Mouse (Mus musculus) fat pad, adult 2 months (tissue): Measurements from ENCODE around the gene Il17rd.

Experiments
- DNase-seq: peaks from one replicate; pipeline ENCODE4 v3.0.0-alpha.2; 2011; ENCODE audit warnings: low read depth, low spot score; ENCODE audit errors: extremely low read depth

The Il17rd gene

GRCm38 (mm10) chr14:27038783-27039182, at the start of gene Il17rd:
Gene Il17rd, plus strand, starts transcription at chr14:27038941.
- peak; percentile 26 for DNase-seq

GRCm38 (mm10) chr14:26991622-26992021, 47.1 kb upstream of the Il17rd start:
- DNase-seq = no peak

- DNase-seq = no peak
These were observed 45.3 kb upstream of the Il17rd start for GRCm38 (mm10) chr14:26993427-26993826.

- no peak for DNase-seq
These were observed 44.5 kb upstream of the Il17rd start, which contains the start of gene Hesx1 for GRCm38 (mm10) chr14:26994211-26994741. Gene Hesx1, plus strand, starts transcription at chr14:26994416.

- no peak for DNase-seq
These were observed 42.5 kb upstream of the Il17rd start for GRCm38 (mm10) chr14:26996257-26996656.

GRCm38 (mm10) chr14:27000386-27000785, 38.4 kb upstream of the Il17rd start:
- no peak for DNase-seq

- DNase-seq = no peak
These were observed 33.8 kb upstream of the Il17rd start for GRCm38 (mm10) chr14:27004906-27005305.

- DNase-seq = no peak
These were observed 32.8 kb upstream of the Il17rd start for GRCm38 (mm10) chr14:27005937-27006336.

- no peak for DNase-seq
These were observed 27.2 kb upstream of the Il17rd start for GRCm38 (mm10) chr14:27011561-27011960.

- DNase-seq = no peak
These were observed 25.1 kb upstream of the Il17rd start for GRCm38 (mm10) chr14:27013658-27014057.

GRCm38 (mm10) chr14:27017936-27018335, 20.8 kb upstream of the Il17rd start:
- DNase-seq = no peak

GRCm38 (mm10) chr14:27019850-27020249, 18.9 kb upstream of the Il17rd start:
- peak; percentile 23 for DNase-seq

- no peak for DNase-seq
These were observed 15.9 kb upstream of the Il17rd start for GRCm38 (mm10) chr14:27022876-27023275.

GRCm38 (mm10) chr14:27024664-27025063, 14.1 kb upstream of the Il17rd start:
- no peak for DNase-seq

- no peak for DNase-seq
These were observed 9.0 kb upstream of the Il17rd start for GRCm38 (mm10) chr14:27029771-27030173.

GRCm38 (mm10) chr14:27031142-27031541, 7.6 kb upstream of the Il17rd start:
- peak; percentile 13 for DNase-seq

- DNase-seq = no peak
These were observed 1.2 kb upstream of the Il17rd start for GRCm38 (mm10) chr14:27037513-27037912.

GRCm38 (mm10) chr14:27039281-27040248, 824 bp downstream of the Il17rd start:
- no peak for DNase-seq

GRCm38 (mm10) chr14:27040451-27040850, 1.7 kb downstream of the Il17rd start:
- DNase-seq = no peak

- DNase-seq = peak; percentile 50
These were observed 3.7 kb downstream of the Il17rd start for GRCm38 (mm10) chr14:27042280-27042983.

GRCm38 (mm10) chr14:27043416-27043815, 4.7 kb downstream of the Il17rd start:
- no peak for DNase-seq
